Mouse (Mus musculus) E14TG2a.4 (cell line): ENCODE data around the gene Arntl.

ENCODE experiments used
- CTCF ChIP-seq: conservative IDR thresholded peaks from 2 replicates; pipeline ENCODE4 v1.5.1; 2014; ENCODE audit warnings: low read length
- NANOG ChIP-seq: IDR thresholded peaks from 2 replicates; pipeline ENCODE4 v1.6.1; 2014; ENCODE audit warnings: borderline replicate concordance, low read length, mixed read lengths
- POU5F1 ChIP-seq: IDR thresholded peaks from 2 replicates; pipeline ENCODE4 v1.6.1; 2014; ENCODE audit warnings: low read length, borderline replicate concordance

- TF ChIP-seq CTCF (no peak), POU5F1 (no peak), NANOG (no peak)
Measured at GRCm38 (mm10) chr7:113183787-113184186, 23.5 kb upstream of the Arntl start.
